Mouse (Mus musculus) CH12.LX (cell line): ENCODE data around the gene Gpx4. TPM values are rescaled to one million over a fixed set of nuclear protein-coding genes. Genes with fewer than 3 reads are reported as not detected.

Experiments used
- DNase-seq: peaks from one replicate; pipeline ENCODE4 v3.0.0-alpha.2; 2013; ENCODE audit errors: extremely low read depth
- H3K27ac ChIP-seq: 2 replicates; pipeline ENCODE4 v1.5.1; 2012; ENCODE audit warnings: low read depth, mild to moderate bottlenecking, control low read depth, moderate library complexity; ENCODE audit not compliant: insufficient read depth
- H3K27me3 ChIP-seq: replicated peaks from 2 replicates; pipeline ENCODE3; 2012; ENCODE audit warnings: inconsistent platforms
- H3K36me3 ChIP-seq, 2 experiments: replicated peaks in 1 of 2; 2 replicates each; pipeline versions ENCODE3 to v1.6.1; 2012; ENCODE audit warnings: inconsistent platforms in 1 of 2, low read length in 1 of 2, mild to moderate bottlenecking in 1 of 2, mixed read lengths in 1 of 2, moderate library complexity in 1 of 2; ENCODE audit not compliant: control insufficient read depth in 1 of 2, insufficient read depth in 1 of 2
- H3K4me1 ChIP-seq, 2 experiments: 2 replicates each; pipeline ENCODE4 v1.6.1; 2012; ENCODE audit warnings: inconsistent platforms in 1 of 2, moderate library complexity in 1 of 2; ENCODE audit not compliant: insufficient read depth in 2 of 2, control insufficient read depth in 1 of 2
- H3K4me2 ChIP-seq: 2 replicates; pipeline ENCODE4 v1.6.1; 2012; ENCODE audit warnings: low read depth, mild to moderate bottlenecking, control low read depth; ENCODE audit not compliant: poor library complexity, insufficient read depth, severe bottlenecking
- H3K4me3 ChIP-seq, 3 experiments: fragments of 150-350 bp in 1 of 3; sonication (generic) in 1 of 3; replicated peaks in 1 of 3; 2 replicates each; pipeline versions ENCODE3 to v1.5.1; 2011 to 2012; ENCODE audit warnings: low read depth in 2 of 3, low read length in 2 of 3, mild to moderate bottlenecking in 2 of 3, moderate library complexity in 2 of 3, control low read depth in 1 of 3, improper control_type of control experiment in 1 of 3, inconsistent platforms in 1 of 3, mixed read lengths in 1 of 3; ENCODE audit not compliant: poor library complexity in 1 of 3
- H3K79me2 ChIP-seq: replicated peaks from 2 replicates; pipeline ENCODE4 v1.6.1; 2012; ENCODE audit warnings: mild to moderate bottlenecking, moderate library complexity; ENCODE audit not compliant: control insufficient read depth, poor library complexity, insufficient read depth, severe bottlenecking; ENCODE audit errors: extremely low read depth
- H3K9ac ChIP-seq: 2 replicates; pipeline ENCODE4 v1.6.1; 2012; ENCODE audit warnings: low read depth, mild to moderate bottlenecking, control low read depth, moderate library complexity; ENCODE audit not compliant: insufficient read depth
- H3K9me3 ChIP-seq: replicated peaks from 2 replicates; pipeline ENCODE3; 2012; ENCODE audit warnings: low read length, inconsistent platforms, mixed read lengths
- BHLHE40 ChIP-seq: IDR thresholded peaks from 2 replicates; pipeline ENCODE4 v1.6.1; 2011; ENCODE audit warnings: mild to moderate bottlenecking, low read depth, low read length, improper control_type of control experiment
- CHD1 ChIP-seq: IDR thresholded peaks from 2 replicates; pipeline ENCODE4 v1.6.1; 2012; ENCODE audit warnings: low read depth, low read length, improper control_type of control experiment, inconsistent platforms
- CHD2 ChIP-seq: IDR thresholded peaks from 2 replicates; pipeline ENCODE4 v1.6.1; 2011; ENCODE audit warnings: low read length, improper control_type of control experiment
- CTCF ChIP-seq, 2 experiments: IDR thresholded peaks in 1 of 2; conservative IDR thresholded peaks in 1 of 2; 2 replicates each; pipeline ENCODE4 v1.5.1; 2011 to 2012; ENCODE audit warnings: low read depth in 2 of 2, low read length in 2 of 2, improper control_type of control experiment in 1 of 2, inconsistent platforms in 1 of 2, mild to moderate bottlenecking in 1 of 2, moderate library complexity in 1 of 2
- ELF1 ChIP-seq: IDR thresholded peaks from 2 replicates; pipeline ENCODE4 v1.6.1; 2014; ENCODE audit warnings: low read depth, mild to moderate bottlenecking, inconsistent platforms, low read length, improper control_type of control experiment
- IRF4 ChIP-seq: IDR thresholded peaks from 2 replicates; pipeline ENCODE4 v1.6.1; 2014; ENCODE audit warnings: low read depth, mild to moderate bottlenecking, inconsistent platforms, low read length, improper control_type of control experiment
- JUN ChIP-seq: IDR thresholded peaks from 2 replicates; pipeline ENCODE4 v1.6.1; 2011; ENCODE audit warnings: low read depth, mild to moderate bottlenecking, low read length, improper control_type of control experiment, moderate library complexity; ENCODE audit not compliant: insufficient read depth
- JUND ChIP-seq: conservative IDR thresholded peaks from 2 replicates; pipeline ENCODE4 v1.6.1; 2011; ENCODE audit warnings: low read depth, low read length, improper control_type of control experiment
- KAT2A ChIP-seq: IDR thresholded peaks from 2 replicates; pipeline ENCODE4 v1.6.1; 2012; ENCODE audit warnings: low read length, improper control_type of control experiment, inconsistent platforms; ENCODE audit not compliant: insufficient replicate concordance
- MAZ ChIP-seq: IDR thresholded peaks from 2 replicates; pipeline ENCODE4 v1.6.1; 2012; ENCODE audit warnings: low read depth, mild to moderate bottlenecking, inconsistent platforms, low read length, improper control_type of control experiment, moderate library complexity
- MEF2A ChIP-seq: IDR thresholded peaks from 2 replicates; pipeline ENCODE4 v1.6.1; 2014; ENCODE audit warnings: low read depth, mild to moderate bottlenecking, inconsistent platforms, low read length, improper control_type of control experiment, borderline replicate concordance
- MXI1 ChIP-seq: IDR thresholded peaks from 2 replicates; pipeline ENCODE4 v1.6.1; 2011; ENCODE audit warnings: mild to moderate bottlenecking, low read depth, low read length, improper control_type of control experiment
- NRF1 ChIP-seq: IDR thresholded peaks from 2 replicates; pipeline ENCODE4 v1.6.1; 2014; ENCODE audit warnings: low read depth, mild to moderate bottlenecking, inconsistent platforms, low read length, improper control_type of control experiment, moderate library complexity
- SIN3A ChIP-seq: IDR thresholded peaks from 2 replicates; pipeline ENCODE4 v1.6.1; 2012; ENCODE audit warnings: low read length, improper control_type of control experiment, inconsistent platforms
- TBP ChIP-seq: conservative IDR thresholded peaks from 2 replicates; pipeline ENCODE4 v1.6.1; 2011; ENCODE audit warnings: low read depth, low read length, improper control_type of control experiment
- TCF12 ChIP-seq: IDR thresholded peaks from 2 replicates; pipeline ENCODE4 v1.6.1; 2014; ENCODE audit warnings: low read depth, mild to moderate bottlenecking, inconsistent platforms, low read length, improper control_type of control experiment
- USF2 ChIP-seq: conservative IDR thresholded peaks from 2 replicates; pipeline ENCODE4 v1.6.1; 2011; ENCODE audit warnings: low read depth, low read length, improper control_type of control experiment
- ZKSCAN1 ChIP-seq: IDR thresholded peaks from 2 replicates; pipeline ENCODE4 v1.6.1; 2012; ENCODE audit warnings: low read depth, inconsistent platforms, low read length, improper control_type of control experiment, borderline replicate concordance
- ZMIZ1 ChIP-seq: IDR thresholded peaks from 2 replicates; pipeline ENCODE4 v1.6.1; 2012; ENCODE audit warnings: low read depth, mild to moderate bottlenecking, inconsistent platforms, low read length, improper control_type of control experiment
- dilution Hi-C: fragments of 300-500 bp; cut with MboI; formaldehyde crosslinking; loops from 2 replicates; pipeline ENCODE4 v1.14.3; 2020; ENCODE audit warnings: low sequenced_read_pairs; ENCODE audit not compliant: extremely low pct_unique_long_range_greater_than_20kb, extremely low pct_ligation_motif_present
- in situ Hi-C: fragments of 300-500 bp; cut with MboI; formaldehyde crosslinking; loops from 3 replicates; pipeline ENCODE4 v1.14.3; 2019; ENCODE audit warnings: low sequenced_read_pairs, low pct_ligation_motif_present, low pct_unique_long_range_greater_than_20kb, mixed read lengths
- polyA plus RNA-seq: library from polyadenylated mRNA; unstranded; fragments of >175 nt; gene quantifications from 2 replicates; pipeline ENCODE4 v1.2.1, GENCODE M21; 2012; ENCODE audit warnings: low read depth; ENCODE audit not compliant: insufficient read length
- total RNA-seq, 2 experiments: library from RNA; depleted of rRNA; stranded (reverse); fragments of 300-350 nt in 1 of 2; fragments of >200 nt in 1 of 2; gene quantifications; 2 replicates each; pipeline ENCODE4 v1.2.3; 2012 to 2014

The Gpx4 gene
- total and polyA plus RNA-seq, 3 experiments = 332 to 459 (median 386) TPM

GRCm38 (mm10) chr10:80016511-80016910 lies 30.5 kb upstream of the Gpx4 start, which contains the start of gene Arhgap45 (continued):
- TF ChIP-seq JUN = no peak
- TF ChIP-seq KAT2A = no peak
- TF ChIP-seq CTCF (conservative IDR thresholded peaks at IDR 0.05 in 1 of 2, IDR thresholded peaks at IDR 0.05 in 1 of 2; ENCODE audit: low read depth in 2 of 2, low read length in 2 of 2) = no peak
- TF ChIP-seq CHD1 = no peak
- TF ChIP-seq USF2 = peak; percentile 91
- peak; percentile 75 for TF ChIP-seq TCF12
- TF ChIP-seq ZKSCAN1 = no peak
- peak; percentile 46; the same call in 1 of the 2 replicates for TF ChIP-seq MEF2A
- TF ChIP-seq IRF4 = peak; percentile 43; the same call in 1 of the 2 replicates
- 0 out of 2 replicates have a peak, but pooled peaks have one; percentile 3 for TF ChIP-seq JUND
- TF ChIP-seq MXI1 = peak; percentile 95
- TF ChIP-seq ELF1 = peak; percentile 69
- TF ChIP-seq NRF1 = no peak

- Histone ChIP-seq H3K4me1 (peaks cover 12 to 34% of the 10 kb centered on the region in 2 experiments), H3K9ac (peak overlapping the region; percentile 86), H3K9me3 (no peaks in the 10 kb centered on the region), H3K27me3 (no peaks in the 10 kb centered on the region), H3K4me3 (peak overlapping the region; percentile 77 to 81 (median 80)), H3K4me2 (peak overlapping the region; percentile 85), H3K79me2 (peaks cover 8% of the 10 kb centered on the region), H3K27ac (peak overlapping the region; percentile 44), H3K36me3 (peaks cover 40 to 75% of the 10 kb centered on the region in 2 experiments)
- TF ChIP-seq TCF12 = no peak
- TF ChIP-seq ZKSCAN1 = no peak
- in situ Hi-C loops = no loop called here
- no peak for DNase-seq
- dilution Hi-C loops = no loop called here
Observed at GRCm38 (mm10) chr10:80016931-80017330, 30.0 kb upstream of the Gpx4 start.

- Histone ChIP-seq H3K4me1 (peaks cover 12 to 34% of the 10 kb centered on the region in 2 experiments), H3K27me3 (no peaks in the 10 kb centered on the region), H3K4me2 (peak overlapping the region; percentile 85), H3K9ac (peak overlapping the region; percentile 86), H3K79me2 (peaks cover 8% of the 10 kb centered on the region), H3K36me3 (peaks cover 42 to 75% of the 10 kb centered on the region in 2 experiments), H3K9me3 (no peaks in the 10 kb centered on the region), H3K4me3 (peak overlapping the region; percentile 77 to 81 (median 80)), H3K27ac (peak overlapping the region; percentile 62)
- in situ Hi-C loops = no loop called here
- TF ChIP-seq SIN3A = peak; percentile 33; the same call in 1 of the 2 replicates
- 0 out of 2 replicates have a peak, but pooled peaks have one; percentile 7 for TF ChIP-seq BHLHE40
- TF ChIP-seq CHD2 = peak; percentile 69
- TF ChIP-seq MAZ = peak; percentile 90
- TF ChIP-seq JUN = no peak
- TF ChIP-seq CHD1 = no peak
- TF ChIP-seq TBP = no peak
- no peak for TF ChIP-seq ZMIZ1
- peak; percentile 85 for TF ChIP-seq ELF1
- TF ChIP-seq IRF4 = peak; percentile 10; the same call in 1 of the 2 replicates
- TF ChIP-seq, all 38 proteins: peak for 6
- DNase-seq = peak; percentile 70
- dilution Hi-C loops = no loop called here
Observed at GRCm38 (mm10) chr10:80017361-80017760, 29.6 kb upstream of the Gpx4 start.
